Mouse (Mus musculus): Measurements from ENCODE around the gene Olfr160.

Gene Olfr160

GRCm38 (mm10) chr9:37716150-37716549 is at the start of gene Olfr160:
TSS of gene Olfr160 (minus strand) at chr9:37716250.
- no peak for DNase-seq (ENCODE audit: low read depth, low spot score)

- DNase-seq (ENCODE audit: low read depth, low spot score), result no peak
Measured at GRCm38 (mm10) chr9:37762541-37762940, 46.5 kb upstream of the Olfr160 start.

GRCm38 (mm10) chr9:37761728-37762127 is 45.7 kb upstream of the Olfr160 start:
- no peak for DNase-seq (ENCODE audit: low read depth, low spot score)

- no peak for DNase-seq (ENCODE audit: low read depth, low spot score)
Measured at GRCm38 (mm10) chr9:37752006-37752405, 36.0 kb upstream of the Olfr160 start.

- no peak for DNase-seq (ENCODE audit: low read depth, low spot score)
Measured at GRCm38 (mm10) chr9:37751467-37751866, 35.4 kb upstream of the Olfr160 start.

GRCm38 (mm10) chr9:37750319-37751075 is 34.4 kb upstream of the Olfr160 start:
- DNase-seq (ENCODE audit: low read depth, low spot score), result no peak

- DNase-seq (ENCODE audit: low read depth, low spot score), result no peak
Measured at GRCm38 (mm10) chr9:37744806-37745205, 28.8 kb upstream of the Olfr160 start, which contains the start of gene Olfr874. TSS of gene Olfr874 (plus strand) at chr9:37745106.

GRCm38 (mm10) chr9:37734310-37734709 is 18.3 kb upstream of the Olfr160 start:
- peak; percentile 7 for DNase-seq (ENCODE audit: low read depth, low spot score)

GRCm38 (mm10) chr9:37689970-37690686 is 25.9 kb downstream of the Olfr160 start:
- peak; percentile 51 for DNase-seq (ENCODE audit: low read depth, low spot score)

- DNase-seq (ENCODE audit: low read depth, low spot score), result no peak
Measured at GRCm38 (mm10) chr9:37687941-37688303, 28.1 kb downstream of the Olfr160 start.

GRCm38 (mm10) chr9:37687288-37687940 is 28.6 kb downstream of the Olfr160 start:
- no peak for DNase-seq (ENCODE audit: low read depth, low spot score)

- no peak for DNase-seq (ENCODE audit: low read depth, low spot score)
Measured at GRCm38 (mm10) chr9:37681123-37681522, 34.9 kb downstream of the Olfr160 start.

- DNase-seq (ENCODE audit: low read depth, low spot score), result no peak
Measured at GRCm38 (mm10) chr9:37675287-37675686, 40.8 kb downstream of the Olfr160 start.

GRCm38 (mm10) chr9:37670261-37670660 is 45.8 kb downstream of the Olfr160 start:
- no peak for DNase-seq (ENCODE audit: low read depth, low spot score)

GRCm38 (mm10) chr9:37669678-37670077 is 46.4 kb downstream of the Olfr160 start:
- no peak for DNase-seq (ENCODE audit: low read depth, low spot score)

- no peak for DNase-seq (ENCODE audit: low read depth, low spot score)
Measured at GRCm38 (mm10) chr9:37669115-37669514, 46.9 kb downstream of the Olfr160 start, which contains the start of gene Panx3. TSS of gene Panx3 (minus strand) at chr9:37669235.

GRCm38 (mm10) chr9:37666045-37666444 is 50.0 kb downstream of the Olfr160 start:
- DNase-seq (ENCODE audit: low read depth, low spot score), result no peak

- peak; percentile 2 for DNase-seq (ENCODE audit: low read depth, low spot score)
Measured at GRCm38 (mm10) chr9:37664604-37665003, 51.4 kb downstream of the Olfr160 start.

- DNase-seq (ENCODE audit: low read depth, low spot score), result no peak
Measured at GRCm38 (mm10) chr9:37663210-37663609, 52.8 kb downstream of the Olfr160 start.

GRCm38 (mm10) chr9:37659413-37659812 is 56.6 kb downstream of the Olfr160 start:
- no peak for DNase-seq (ENCODE audit: low read depth, low spot score)
